Mouse (Mus musculus) MEL (cell line): Measurements from ENCODE around the gene Dab2. TPM values are rescaled to one million over a fixed set of nuclear protein-coding genes. Genes with fewer than 3 reads are reported as not detected.

Experiments used
- DNase-seq: peaks from one replicate; pipeline ENCODE4 v3.0.0; 2011; ENCODE audit warnings: low read depth, low spot score
- H3K27ac ChIP-seq: 2 replicates; pipeline ENCODE4 v1.5.1; 2012; ENCODE audit warnings: low read depth, mild to moderate bottlenecking, control low read depth, low read length, moderate library complexity; ENCODE audit not compliant: control insufficient read depth
- H3K27me3 ChIP-seq, 2 experiments: fragments of 150-350 bp in 1 of 2; sonication (generic) in 1 of 2; 2 replicates each; pipeline ENCODE4 v1.6.1; 2012; ENCODE audit warnings: low read length in 2 of 2, mild to moderate bottlenecking in 2 of 2, improper control_type of control experiment in 1 of 2, moderate library complexity in 1 of 2; ENCODE audit not compliant: insufficient read depth in 2 of 2, control insufficient read depth in 1 of 2
- H3K36me3 ChIP-seq, 2 experiments: 2 replicates each; pipeline ENCODE4 v1.6.1; 2012 to 2014; ENCODE audit warnings: low read length in 2 of 2, improper control_type of control experiment in 1 of 2, inconsistent platforms in 1 of 2, mild to moderate bottlenecking in 1 of 2; ENCODE audit not compliant: insufficient read depth in 2 of 2, control insufficient read depth in 1 of 2
- H3K4me1 ChIP-seq, 2 experiments: fragments of 150-350 bp in 1 of 2; sonication (generic) in 1 of 2; 2 replicates each; pipeline ENCODE4 v1.6.1; 2012; ENCODE audit warnings: low read length in 2 of 2, improper control_type of control experiment in 1 of 2, mild to moderate bottlenecking in 1 of 2; ENCODE audit not compliant: insufficient read depth in 2 of 2, control insufficient read depth in 1 of 2
- H3K4me3 ChIP-seq, 2 experiments: fragments of 150-350 bp in 1 of 2; sonication (generic) in 1 of 2; 2 replicates each; pipeline ENCODE4 v1.5.1; 2012; ENCODE audit warnings: low read depth in 2 of 2, low read length in 2 of 2, mild to moderate bottlenecking in 2 of 2, moderate library complexity in 2 of 2, control low read depth in 1 of 2, improper control_type of control experiment in 1 of 2; ENCODE audit not compliant: control insufficient read depth in 1 of 2, insufficient read depth in 1 of 2
- H3K79me2 ChIP-seq: 2 replicates; pipeline ENCODE4 v1.6.1; 2012; ENCODE audit warnings: mild to moderate bottlenecking, low read length, moderate library complexity; ENCODE audit not compliant: control insufficient read depth, poor library complexity, insufficient read depth
- H3K9ac ChIP-seq: 2 replicates; pipeline ENCODE4 v1.6.1; 2012; ENCODE audit warnings: low read depth, mild to moderate bottlenecking, control low read depth, low read length, moderate library complexity; ENCODE audit not compliant: control insufficient read depth, poor library complexity, severe bottlenecking
- H3K9me3 ChIP-seq: fragments of 150-350 bp; sonication (generic); replicated peaks from 2 replicates; pipeline ENCODE4 v1.6.1; 2012; ENCODE audit warnings: mild to moderate bottlenecking, low read length, improper control_type of control experiment, moderate library complexity; ENCODE audit not compliant: insufficient read depth
- BHLHE40 ChIP-seq: IDR thresholded peaks from 2 replicates; pipeline ENCODE4 v1.6.1; 2012; ENCODE audit warnings: low read depth, mild to moderate bottlenecking, inconsistent platforms, low read length, improper control_type of control experiment, borderline replicate concordance
- CHD1 ChIP-seq: IDR thresholded peaks from 2 replicates; pipeline ENCODE4 v1.6.1; 2012; ENCODE audit warnings: low read depth, mild to moderate bottlenecking, inconsistent platforms, low read length, improper control_type of control experiment
- CHD2 ChIP-seq: IDR thresholded peaks from 2 replicates; pipeline ENCODE4 v1.6.1; 2011; ENCODE audit warnings: low read length, improper control_type of control experiment
- CTCF ChIP-seq, 3 experiments: IDR thresholded peaks in 2 of 3; conservative IDR thresholded peaks in 1 of 3; 2 replicates each; pipeline ENCODE4 v1.5.1; 2011 to 2012; ENCODE audit warnings: low read length in 3 of 3, low read depth in 2 of 3, mild to moderate bottlenecking in 2 of 3, improper control_type of control experiment in 1 of 3, inconsistent platforms in 1 of 3, mixed read lengths in 1 of 3, moderate library complexity in 1 of 3; ENCODE audit not compliant: control insufficient read depth in 1 of 3, insufficient read depth in 1 of 3, poor library complexity in 1 of 3, severe bottlenecking in 1 of 3
- E2F4 ChIP-seq: IDR thresholded peaks from 2 replicates; pipeline ENCODE4 v1.6.1; 2011; ENCODE audit warnings: low read depth, low read length, improper control_type of control experiment, borderline replicate concordance
- ELF1 ChIP-seq: IDR thresholded peaks from 2 replicates; pipeline ENCODE4 v1.6.1; 2014; ENCODE audit warnings: low read depth, mild to moderate bottlenecking, inconsistent platforms, low read length, improper control_type of control experiment, moderate library complexity
- EP300 ChIP-seq, 2 experiments: IDR thresholded peaks; 2 replicates each; pipeline ENCODE4 v1.6.1; 2011; ENCODE audit warnings: improper control_type of control experiment in 2 of 2, low read length in 2 of 2, low read depth in 1 of 2, mild to moderate bottlenecking in 1 of 2
- ETS1 ChIP-seq: IDR thresholded peaks from 2 replicates; pipeline ENCODE4 v1.6.1; 2012; ENCODE audit warnings: low read depth, mild to moderate bottlenecking, inconsistent platforms, low read length, improper control_type of control experiment, moderate library complexity
- GABPA ChIP-seq: IDR thresholded peaks from 2 replicates; pipeline ENCODE4 v1.6.1; 2012; ENCODE audit warnings: low read depth, mild to moderate bottlenecking, inconsistent platforms, low read length, improper control_type of control experiment, moderate library complexity
- MEF2A ChIP-seq: IDR thresholded peaks from 2 replicates; pipeline ENCODE4 v1.6.1; 2014; ENCODE audit warnings: low read depth, mild to moderate bottlenecking, inconsistent platforms, low read length, improper control_type of control experiment; ENCODE audit not compliant: poor library complexity, insufficient replicate concordance, severe bottlenecking; ENCODE audit errors: extremely low read depth
- MXI1 ChIP-seq: IDR thresholded peaks from 2 replicates; pipeline ENCODE4 v1.6.1; 2011; ENCODE audit warnings: mild to moderate bottlenecking, low read depth, low read length, improper control_type of control experiment
- MYB ChIP-seq: IDR thresholded peaks from 2 replicates; pipeline ENCODE4 v1.6.1; 2011; ENCODE audit warnings: mild to moderate bottlenecking, low read depth, low read length, improper control_type of control experiment
- NELFE ChIP-seq: IDR thresholded peaks from 2 replicates; pipeline ENCODE4 v1.6.1; 2011; ENCODE audit warnings: low read depth, low read length, improper control_type of control experiment
- NRF1 ChIP-seq: IDR thresholded peaks from 2 replicates; pipeline ENCODE4 v1.6.1; 2014; ENCODE audit warnings: low read depth, mild to moderate bottlenecking, inconsistent platforms, low read length, improper control_type of control experiment, moderate library complexity; ENCODE audit not compliant: poor library complexity, insufficient read depth, severe bottlenecking
- POLR2AphosphoS2 ChIP-seq: IDR thresholded peaks from 2 replicates; pipeline ENCODE4 v1.6.1; 2011; ENCODE audit warnings: low read length, improper control_type of control experiment
- POLR2AphosphoS5 ChIP-seq: IDR thresholded peaks from 2 replicates; pipeline ENCODE4 v1.6.1; 2012; ENCODE audit warnings: low read depth, borderline replicate concordance, mild to moderate bottlenecking, inconsistent platforms, low read length, moderate library complexity, mixed read lengths
- RCOR1 ChIP-seq: IDR thresholded peaks from 2 replicates; pipeline ENCODE4 v1.6.1; 2012; ENCODE audit warnings: low read depth, mild to moderate bottlenecking, inconsistent platforms, low read length, improper control_type of control experiment
- SIN3A ChIP-seq: IDR thresholded peaks from 2 replicates; pipeline ENCODE4 v1.6.1; 2012; ENCODE audit warnings: low read length, improper control_type of control experiment, inconsistent platforms
- SMC3 ChIP-seq: IDR thresholded peaks from 2 replicates; pipeline ENCODE4 v1.6.1; 2011; ENCODE audit warnings: low read depth, low read length, improper control_type of control experiment
- TAL1 ChIP-seq: IDR thresholded peaks from 2 replicates; pipeline ENCODE4 v1.6.1; 2012; ENCODE audit warnings: mild to moderate bottlenecking, inconsistent platforms, low read length, moderate library complexity, mixed read lengths
- UBTF ChIP-seq: IDR thresholded peaks from 2 replicates; pipeline ENCODE4 v1.6.1; 2012; ENCODE audit warnings: low read depth, mild to moderate bottlenecking, inconsistent platforms, low read length, improper control_type of control experiment, moderate library complexity, borderline replicate concordance; ENCODE audit not compliant: insufficient read depth
- USF1 ChIP-seq: IDR thresholded peaks from 2 replicates; pipeline ENCODE4 v1.6.1; 2014; ENCODE audit warnings: low read depth, mild to moderate bottlenecking, inconsistent platforms, low read length, improper control_type of control experiment, moderate library complexity
- USF2 ChIP-seq, 2 experiments: IDR thresholded peaks; 2 replicates each; pipeline ENCODE4 v1.6.1; 2011 to 2012; ENCODE audit warnings: improper control_type of control experiment in 2 of 2, low read length in 2 of 2, borderline replicate concordance in 1 of 2, inconsistent platforms in 1 of 2, low read depth in 1 of 2, mild to moderate bottlenecking in 1 of 2; ENCODE audit not compliant: insufficient read depth in 1 of 2
- ZC3H11A ChIP-seq: IDR thresholded peaks from 2 replicates; pipeline ENCODE4 v1.6.1; 2012; ENCODE audit warnings: low read depth, mild to moderate bottlenecking, inconsistent platforms, low read length, improper control_type of control experiment
- ZKSCAN1 ChIP-seq: IDR thresholded peaks from 2 replicates; pipeline ENCODE4 v1.6.1; 2012; ENCODE audit warnings: low read depth, mild to moderate bottlenecking, inconsistent platforms, low read length, improper control_type of control experiment, moderate library complexity
- ZMIZ1 ChIP-seq: IDR thresholded peaks from 2 replicates; pipeline ENCODE4 v1.6.1; 2012; ENCODE audit warnings: low read depth, mild to moderate bottlenecking, inconsistent platforms, low read length, improper control_type of control experiment, moderate library complexity
- ZNF384 ChIP-seq: IDR thresholded peaks from 2 replicates; pipeline ENCODE4 v1.6.1; 2012; ENCODE audit warnings: low read depth, mild to moderate bottlenecking, inconsistent platforms, low read length, improper control_type of control experiment
- polyA plus RNA-seq, 2 experiments: library from polyadenylated mRNA; stranded (reverse) in 1 of 2; unstranded in 1 of 2; fragments of >175 nt in 1 of 2; fragments of >200 nt in 1 of 2; gene quantifications; 2 replicates each; pipeline versions ENCODE4 v1.2.1 to v1.2.4; 2012; ENCODE audit warnings: low replicate concordance in 2 of 2, low read depth in 1 of 2; ENCODE audit not compliant: insufficient read length in 2 of 2, insufficient read depth in 1 of 2, missing spikeins in 1 of 2
- total RNA-seq: library from RNA; depleted of rRNA; stranded (reverse); fragments of 300-350 nt; gene quantifications from 2 replicates; pipeline ENCODE4 v1.2.3, GENCODE M21; 2012

Dab2 gene
- total and polyA plus RNA-seq, 3 experiments: not detected

DNA sequence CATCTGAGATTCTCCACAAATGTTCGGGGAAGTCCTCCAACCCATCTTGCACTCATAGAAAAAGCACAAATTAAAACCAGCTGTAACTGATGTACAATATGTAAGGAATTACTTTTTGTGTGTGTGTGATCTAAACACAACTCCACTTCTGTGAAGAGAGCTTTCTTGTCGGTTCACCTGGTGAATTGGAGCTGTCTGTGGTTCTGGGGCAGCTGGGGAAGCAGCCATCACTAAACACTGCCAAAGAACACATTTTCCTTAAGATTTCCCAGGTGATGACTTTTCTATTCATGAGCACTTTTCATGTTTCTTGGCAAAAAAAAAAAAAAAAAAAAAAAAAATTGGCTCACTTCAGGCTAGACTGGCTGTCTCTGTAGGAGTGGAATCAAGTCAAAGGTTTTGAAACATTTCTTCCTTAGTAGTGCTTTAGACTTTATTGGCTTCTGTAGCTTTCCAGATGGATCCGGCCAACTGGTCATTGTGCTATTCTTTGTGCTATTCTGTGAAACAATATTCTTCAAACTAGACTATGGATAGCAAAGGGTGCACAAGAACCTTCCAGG, 163.9 kb downstream of the Dab2 start:
- no peaks in the 10 kb centered on the region for H3K4me1 ChIP-seq
- H3K36me3 ChIP-seq: no peaks in the 10 kb centered on the region
- no peak overlapping the region for H3K4me3 ChIP-seq
- H3K79me2 ChIP-seq: no peaks in the 10 kb centered on the region
- H3K27me3 ChIP-seq: no peaks in the 10 kb centered on the region
- H3K9me3 ChIP-seq: no peaks in the 10 kb centered on the region
- TF ChIP-seq BHLHE40: no peak
- TF ChIP-seq NELFE: no peak
- TF ChIP-seq NRF1: no peak
- TF ChIP-seq ZMIZ1: no peak
- no peak for TF ChIP-seq GABPA
- TF ChIP-seq SIN3A: no peak
- no peak for TF ChIP-seq ZC3H11A
- TF ChIP-seq MYB: no peak
- TF ChIP-seq SMC3: no peak
- TF ChIP-seq CHD2: no peak
- no peak for TF ChIP-seq ELF1
- no peak for TF ChIP-seq MXI1
- no peak for TF ChIP-seq CTCF (IDR thresholded peaks at IDR 0.05 in 2 of 3, conservative IDR thresholded peaks at IDR 0.05 in 1 of 3; ENCODE audit: control insufficient read depth in 1 of 3, insufficient read depth in 1 of 3, low read depth in 2 of 3, low read length in 3 of 3, poor library complexity in 1 of 3, severe bottlenecking in 1 of 3)
- no peak for TF ChIP-seq ETS1
- TF ChIP-seq USF1: no peak
- no peak for TF ChIP-seq ZKSCAN1
- no peak for TF ChIP-seq POLR2AphosphoS5
- TF ChIP-seq, all 39 proteins: peak for 0
- no peak overlapping the region for H3K27ac ChIP-seq
- DNase-seq: no peak
- no peak overlapping the region for H3K9ac ChIP-seq

- TF ChIP-seq USF2 (IDR thresholded peaks at IDR 0.05; ENCODE audit: borderline replicate concordance in 1 of 2, insufficient read depth in 1 of 2, low read depth in 1 of 2, low read length in 2 of 2) (no peak), CHD1 (no peak), RCOR1 (no peak), MYB (no peak), TAL1 (no peak), UBTF (no peak), MEF2A (no peak), ZNF384 (no peak), POLR2AphosphoS5 (no peak), MXI1 (no peak), EP300 (IDR thresholded peaks at IDR 0.05; ENCODE audit: low read depth in 1 of 2, low read length in 2 of 2) (no peak), E2F4 (no peak), ZMIZ1 (no peak), POLR2AphosphoS2 (no peak)
- Histone ChIP-seq H3K79me2 (no peaks in the 10 kb centered on the region), H3K4me1 (no peaks in the 10 kb centered on the region), H3K4me3 (no peak overlapping the region), H3K27me3 (peaks cover 1 to 2% of the 10 kb centered on the region in 2 experiments; a peak in 3 of 4 replicates), H3K9me3 (no peaks in the 10 kb centered on the region), H3K36me3 (no peaks in the 10 kb centered on the region), H3K27ac (no peak overlapping the region), H3K9ac (no peak overlapping the region)
- no peak for DNase-seq
These were observed 167.4 kb downstream of the Dab2 start for GRCm38 (mm10) chr15:6466995-6467394.
